Mouse (Mus musculus) myocyte (in vitro differentiated cells): ENCODE data around the gene Tmem38b.

Experiments
- POLR2A ChIP-seq: IDR thresholded peaks from one replicate; pipeline ENCODE4 v1.6.1; 2011; ENCODE audit warnings: low read depth, mild to moderate bottlenecking, control low read depth, moderate library complexity; ENCODE audit not compliant: insufficient read length
- REST ChIP-seq: IDR thresholded peaks from one replicate; pipeline ENCODE4 v1.6.1; 2011; ENCODE audit warnings: mild to moderate bottlenecking, control low read depth, moderate library complexity; ENCODE audit not compliant: insufficient read depth, insufficient read length

DNA sequence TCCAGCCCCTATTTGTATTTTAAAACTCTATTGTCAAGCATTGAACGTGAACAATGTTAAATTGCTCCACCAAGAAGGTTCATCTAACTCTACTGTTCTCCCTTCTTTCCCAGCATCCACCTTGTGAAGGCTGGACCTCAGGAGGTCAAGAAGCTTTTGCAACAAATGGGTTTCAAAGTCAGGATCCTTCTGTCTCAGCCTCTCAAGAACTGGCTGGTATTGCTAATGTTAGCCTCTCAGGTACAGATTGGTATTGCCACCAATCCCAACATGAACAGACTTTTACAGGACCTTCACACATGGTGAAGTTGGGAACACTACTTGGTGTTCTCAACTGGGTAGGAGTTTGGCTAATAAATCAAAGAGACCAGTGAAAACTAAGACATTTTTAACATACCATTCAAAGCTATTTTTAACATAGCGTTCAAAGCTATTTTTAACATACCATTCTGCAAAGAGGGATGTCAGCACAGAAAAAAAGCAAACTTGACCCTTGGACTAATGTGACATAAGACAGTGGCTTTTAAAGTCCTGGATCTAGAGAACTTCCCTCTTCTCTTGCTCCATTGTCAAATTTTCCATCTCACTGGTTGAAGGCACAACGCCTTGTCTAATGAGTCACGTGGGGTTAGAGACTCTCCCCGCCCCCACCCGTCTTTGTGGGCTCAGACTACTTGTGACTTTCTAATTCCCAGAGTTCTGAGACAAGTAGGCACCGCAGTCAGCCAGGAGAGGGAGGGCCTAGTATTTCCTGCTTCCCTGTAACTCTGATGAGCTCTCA is 26.8 kb upstream of the Tmem38b start:
- no peak for TF ChIP-seq POLR2A
- TF ChIP-seq REST: no peak
